ENCODE assay signal across 12 mouse cellular contexts in the genomic region with DNA sequence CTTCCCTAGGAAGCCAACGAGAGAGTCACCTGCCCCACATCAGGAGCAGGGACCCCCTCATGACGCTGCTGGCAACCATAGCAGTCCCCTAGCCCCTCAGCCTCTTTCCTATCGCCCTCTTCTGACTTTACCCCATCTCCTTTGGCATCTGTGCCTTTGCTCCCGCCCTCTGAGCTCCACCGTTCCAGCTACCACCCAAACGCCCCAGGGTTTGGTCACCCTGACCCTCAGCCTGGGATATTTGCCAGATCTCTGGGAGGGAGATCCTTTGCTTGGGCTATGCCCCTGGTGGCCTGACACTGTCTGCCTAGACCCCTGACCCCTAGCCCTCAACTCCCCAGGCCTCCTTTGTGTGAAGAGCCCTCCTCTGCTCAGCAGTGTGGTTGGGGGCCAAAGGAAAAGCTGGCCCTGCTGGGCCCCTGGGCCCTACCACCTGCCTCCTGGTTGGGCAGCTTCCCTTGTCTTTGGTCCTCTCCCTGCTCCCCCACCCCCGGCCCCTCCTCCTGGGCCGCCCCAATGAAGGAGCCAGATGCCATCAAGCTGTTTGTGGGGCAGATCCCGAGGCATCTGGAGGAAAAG. TPM values are rescaled to one million over a fixed set of nuclear protein-coding genes. Genes with fewer than 3 reads are reported as not detected.
DNase-seq lines count a peak whose midpoint lies in the region; ATAC-seq lines count a peak whose summit lies in the region.
"Had no signal": no experiment of that assay in that cellular context is flagged by ENCODE, and none has a peak within 500 bp of the region (broad histone marks: within the 10 kb centered on the region; RNA-seq: fewer than 3 reads in every experiment).

No protein-coding gene starts in this region.

- ATAC-seq in neural tube, embryonic 11.5 days (ENCODE audit: insufficient read depth, low FRiP score, low TSS enrichment): peak; percentile 13; the same call in 1 of the 2 replicates
- ATAC-seq in forebrain, embryonic 12.5 days (ENCODE audit: low FRiP score): peak; percentile 36
- ATAC-seq in stomach, embryonic 15.5 days (ENCODE audit: insufficient read depth, low FRiP score, low read depth): no peak
- ATAC-seq in monocyte, adult 5-6 weeks (replicated peaks; ENCODE audit: insufficient number of reproducible peaks, low FRiP score, low TSS enrichment, poor library complexity, severe bottlenecking): no peak

- no peaks in the 10 kb centered on the region for H3K9me3 ChIP-seq in neural tube, embryonic 11.5 days (ENCODE audit: control insufficient read depth, low read length)
- H3K9me3 ChIP-seq in forebrain, embryonic 12.5 days: no peaks in the 10 kb centered on the region
- H3K9me3 ChIP-seq in limb, embryonic 10.5 days (replicated peaks): no peaks in the 10 kb centered on the region
- H3K9me3 ChIP-seq in stomach, embryonic 15.5 days: no peaks in the 10 kb centered on the region
- H3K9me3 ChIP-seq: embryonic facial prominence, embryonic 15.5 days; G1E; liver, embryonic 12.5 days had no signal

- peak overlapping the region; percentile 66 for H3K4me2 ChIP-seq in neural tube, embryonic 11.5 days (ENCODE audit: low read depth)
- H3K4me2 ChIP-seq in forebrain, embryonic 12.5 days: peak overlapping the region; percentile 72
- H3K4me2 ChIP-seq in stomach, embryonic 15.5 days: no peak overlapping the region

- H3K27ac ChIP-seq in neural tube, embryonic 11.5 days (ENCODE audit: low read depth, low read length): peak overlapping the region; percentile 77
- peak overlapping the region; percentile 92 for H3K27ac ChIP-seq in forebrain, embryonic 12.5 days
- H3K27ac ChIP-seq in limb, embryonic 10.5 days: no peak overlapping the region
- no peak overlapping the region for H3K27ac ChIP-seq in stomach, embryonic 15.5 days
- H3K27ac ChIP-seq: embryonic facial prominence, embryonic 15.5 days; liver, embryonic 12.5 days had no signal

- peaks cover 34% of the 10 kb centered on the region for H3K4me1 ChIP-seq in neural tube, embryonic 11.5 days (ENCODE audit: control insufficient read depth, insufficient read depth, low read length)
- peaks cover 80% of the 10 kb centered on the region for H3K4me1 ChIP-seq in forebrain, embryonic 12.5 days
- peaks cover 44% of the 10 kb centered on the region for H3K4me1 ChIP-seq in limb, embryonic 10.5 days
- H3K4me1 ChIP-seq in stomach, embryonic 15.5 days: 0 out of 2 replicates have a peak, but pooled peaks cover 4% of the 10 kb centered on the region

- DNase-seq in neural tube, embryonic 11.5 days (ENCODE audit: low spot score): peak; percentile 31
- no peak for DNase-seq in neural tube, embryonic 10.5 days (ENCODE audit: extremely low spot score, low spot score)
- DNase-seq in limb, embryonic 10.5 days (ENCODE audit: low spot score): no peak
- no peak for DNase-seq in urinary bladder, postnatal 36 days (ENCODE audit: low spot score in 2 of 2)
- DNase-seq: adrenal gland, adult 8-10 months; kidney, postnatal 14 days had no signal

- no peaks in the 10 kb centered on the region for H3K36me3 ChIP-seq in neural tube, embryonic 11.5 days (ENCODE audit: control insufficient read depth, insufficient read depth, low read length)
- peaks cover 18% of the 10 kb centered on the region; the same call in 1 of the 2 replicates for H3K36me3 ChIP-seq in forebrain, embryonic 12.5 days (replicated peaks)
- no peaks in the 10 kb centered on the region for H3K36me3 ChIP-seq in limb, embryonic 10.5 days
- H3K36me3 ChIP-seq in stomach, embryonic 15.5 days: no peaks in the 10 kb centered on the region
- H3K36me3 ChIP-seq: embryonic facial prominence, embryonic 15.5 days; G1E; liver, embryonic 12.5 days had no signal

- H3K27me3 ChIP-seq in neural tube, embryonic 11.5 days (ENCODE audit: control insufficient read depth, insufficient read depth, low read length): peaks cover 8% of the 10 kb centered on the region; the same call in 1 of the 2 replicates
- H3K27me3 ChIP-seq in forebrain, embryonic 12.5 days: peaks cover 6% of the 10 kb centered on the region; the same call in 1 of the 2 replicates
- H3K27me3 ChIP-seq in limb, embryonic 10.5 days (ENCODE audit: low read depth, poor library complexity, severe bottlenecking): peaks cover 48% of the 10 kb centered on the region
- peaks cover 12% of the 10 kb centered on the region for H3K27me3 ChIP-seq in stomach, embryonic 15.5 days (replicated peaks)

- peak overlapping the region; percentile 54 for H3K4me3 ChIP-seq in neural tube, embryonic 11.5 days (ENCODE audit: low read depth, low read length)
- H3K4me3 ChIP-seq in forebrain, embryonic 12.5 days (replicated peaks): peak overlapping the region; percentile 64
- H3K4me3 ChIP-seq in limb, embryonic 10.5 days: peak overlapping the region; percentile 28; the same call in 1 of the 2 replicates
- peak overlapping the region; percentile 19; the same call in 1 of the 2 replicates for H3K4me3 ChIP-seq in stomach, embryonic 15.5 days (replicated peaks)
- H3K4me3 ChIP-seq: embryonic facial prominence, embryonic 15.5 days; liver, embryonic 12.5 days had no signal

- 6% methylated on average over 9 of the region's 9 CpGs for WGBS in neural tube, embryonic 11.5 days
- WGBS in forebrain, embryonic 12.5 days: 3% methylated on average over 9 of the region's 9 CpGs
- WGBS in limb, embryonic 10.5 days: 7% methylated on average over 9 of the region's 9 CpGs
- 18% methylated on average over 9 of the region's 9 CpGs for WGBS in stomach, embryonic 15.5 days

- H3K9ac ChIP-seq in neural tube, embryonic 11.5 days (ENCODE audit: low read length): peak overlapping the region; percentile 78
- H3K9ac ChIP-seq in forebrain, embryonic 12.5 days: peak overlapping the region; percentile 84
- no peak overlapping the region for H3K9ac ChIP-seq in stomach, embryonic 15.5 days
- H3K9ac ChIP-seq: embryonic facial prominence, embryonic 15.5 days; liver, embryonic 12.5 days had no signal

RNA-seq across cellular contexts. Expression of gene Celf3, which starts 0.6 kb away (rescaled TPM):
- 143 and 154 TPM in 2 replicates for polyA plus RNA-seq in neural tube, embryonic 11.5 days (2014; fragmentation: Nextera tagmentation; extraction: Ambion mirVana)
- polyA plus RNA-seq in forebrain, embryonic 12.5 days (2016; fragmentation: Nextera tagmentation; extraction: Ambion mirVana): 218 and 251 TPM in 2 replicates
- 1.4 and 1.5 TPM in 2 replicates for polyA plus RNA-seq in limb, embryonic 10.5 days (2016; fragmentation: Nextera tagmentation; extraction: Ambion mirVana)
- polyA plus RNA-seq in stomach, embryonic 15.5 days (2015; fragmentation: Nextera tagmentation; extraction: Ambion mirVana): 23.0 and 25.8 TPM in 2 replicates
- total RNA-seq in monocyte, adult 5-6 weeks (2017): 0.19 TPM in 1 of 3 replicates, not detected in the others
- total RNA-seq: G1E had no signal
- polyA plus RNA-seq: G1E had no signal

RNA-seq across cellular contexts. Expression of gene Riiad1, which starts 1.5 kb away (rescaled TPM):
- polyA plus RNA-seq in neural tube, embryonic 11.5 days (2014; fragmentation: Nextera tagmentation; extraction: Ambion mirVana): 9.3 and 9.5 TPM in 2 replicates
- polyA plus RNA-seq in forebrain, embryonic 12.5 days (2016; fragmentation: Nextera tagmentation; extraction: Ambion mirVana): 18.1 and 19.7 TPM in 2 replicates
- polyA plus RNA-seq in limb, embryonic 10.5 days (2016; fragmentation: Nextera tagmentation; extraction: Ambion mirVana): 1.4 and 1.8 TPM in 2 replicates
- polyA plus RNA-seq in stomach, embryonic 15.5 days (2015; fragmentation: Nextera tagmentation; extraction: Ambion mirVana): 4.6 and 5.3 TPM in 2 replicates
- 1.8 to 2.2 TPM in 2 of 3 replicates, not detected in the other for total RNA-seq in monocyte, adult 5-6 weeks (2017)
- total RNA-seq: G1E had no signal
- polyA plus RNA-seq: G1E; liver, embryonic 12.5 days had no signal

RNA-seq across cellular contexts. Expression of gene Oaz3, which starts 35.0 kb away (rescaled TPM):
- 0.23 and 0.41 TPM in 2 replicates for polyA plus RNA-seq in neural tube, embryonic 11.5 days (2014; fragmentation: Nextera tagmentation; extraction: Ambion mirVana)
- polyA plus RNA-seq in forebrain, embryonic 12.5 days (2016; fragmentation: Nextera tagmentation; extraction: Ambion mirVana): 1.0 and 1.3 TPM in 2 replicates
- 0.29 and 0.51 TPM in 2 replicates for polyA plus RNA-seq in limb, embryonic 10.5 days (2016; fragmentation: Nextera tagmentation; extraction: Ambion mirVana)
- polyA plus RNA-seq in stomach, embryonic 15.5 days (2015; fragmentation: Nextera tagmentation; extraction: Ambion mirVana): 0.79 and 1.5 TPM in 2 replicates
- total RNA-seq in monocyte, adult 5-6 weeks (2017): 0.43 TPM in 1 of 3 replicates, not detected in the others
- total RNA-seq: adrenal gland, adult 8-10 months had no signal
- polyA plus RNA-seq: G1E had no signal

RNA-seq across cellular contexts. Expression of gene Mrpl9, which starts 35.6 kb away (rescaled TPM):
- 64.7 and 68.3 TPM in 2 replicates for polyA plus RNA-seq in neural tube, embryonic 11.5 days (2014; fragmentation: Nextera tagmentation; extraction: Ambion mirVana)
- polyA plus RNA-seq in forebrain, embryonic 12.5 days (2016; fragmentation: Nextera tagmentation; extraction: Ambion mirVana): 63.2 and 63.9 TPM in 2 replicates
- 71.0 and 77.8 TPM in 2 replicates for polyA plus RNA-seq in limb, embryonic 10.5 days (2016; fragmentation: Nextera tagmentation; extraction: Ambion mirVana)
- 66.3 and 68.6 TPM in 2 replicates for polyA plus RNA-seq in stomach, embryonic 15.5 days (2015; fragmentation: Nextera tagmentation; extraction: Ambion mirVana)
- total RNA-seq in monocyte, adult 5-6 weeks (2017): 54.6 to 77.8 TPM (median 70.4 TPM) in 3 replicates

Comparison
In these comparisons a context has a peak if more than half of its experiments do, and no peak if none do; other contexts are left out.
1. ATAC-seq: peak in neural tube, embryonic 11.5 days (single experiment) and forebrain, embryonic 12.5 days (single experiment); none in stomach, embryonic 15.5 days (single experiment) and monocyte, adult 5-6 weeks (single experiment).
2. H3K27ac ChIP-seq: peak in neural tube, embryonic 11.5 days (single experiment) and forebrain, embryonic 12.5 days (single experiment); none in limb, embryonic 10.5 days (single experiment) and stomach, embryonic 15.5 days (single experiment).
3. Peak in every context shown above with its lines, with median percentiles within 50 percentile points of each other: H3K4me3 ChIP-seq.